Comparison of ENCODE assay signal across 13 mouse cellular contexts in the genomic region with DNA sequence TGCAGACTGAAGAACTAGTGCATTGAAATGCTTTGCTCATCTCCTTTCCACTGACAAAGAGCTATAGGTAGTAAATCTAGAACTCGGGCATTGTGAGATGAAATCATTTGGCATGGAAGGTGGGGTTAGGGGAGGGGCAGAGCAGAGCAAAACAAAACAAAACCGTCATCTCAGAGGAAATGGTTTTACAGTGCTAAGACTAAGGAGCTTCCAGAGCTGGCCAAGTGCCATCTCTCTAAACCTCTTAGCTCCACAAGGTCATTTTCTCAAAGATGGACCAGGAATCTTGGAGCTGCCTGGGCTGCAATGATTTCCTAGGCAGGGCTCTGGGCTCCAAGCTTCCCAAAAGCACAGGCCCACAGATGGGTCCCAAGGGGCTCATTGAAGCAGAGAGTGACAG. TPM values are rescaled to one million over a fixed set of nuclear protein-coding genes. Genes with fewer than 3 reads are reported as not detected.
DNase-seq lines count a peak whose midpoint lies in the region; ATAC-seq and TF ChIP-seq lines count a peak whose summit lies in the region.
"Had no signal": no experiment of that assay in that cellular context is flagged by ENCODE, and none has a peak within 500 bp of the region (broad histone marks: within the 10 kb centered on the region; RNA-seq: fewer than 3 reads in every experiment).

No protein-coding gene starts in this region.

- no peak overlapping the region for H3K9ac ChIP-seq in kidney, embryonic 14.5 days (ENCODE audit: low read depth, low read length)
- no peak overlapping the region for H3K9ac ChIP-seq in neural tube, embryonic 13.5 days
- H3K9ac ChIP-seq in neural tube, embryonic 15.5 days (replicated peaks), result no peak overlapping the region
- H3K9ac ChIP-seq: limb, embryonic 15.5 days had no signal

- H3K27me3 ChIP-seq in kidney, adult 2 months (replicated peaks; ENCODE audit: control insufficient read depth, insufficient read depth, low read length), result no peaks in the 10 kb centered on the region
- no peaks in the 10 kb centered on the region for H3K27me3 ChIP-seq in kidney, embryonic 14.5 days (ENCODE audit: control insufficient read depth, insufficient read depth, low read length)
- peaks cover 6% of the 10 kb centered on the region; the same call in 1 of the 2 replicates for H3K27me3 ChIP-seq in neural tube, embryonic 13.5 days
- H3K27me3 ChIP-seq in neural tube, embryonic 15.5 days (replicated peaks), result no peaks in the 10 kb centered on the region

- peaks cover 11% of the 10 kb centered on the region; the same call in 1 of the 2 replicates for H3K4me1 ChIP-seq in kidney, adult 2 months (ENCODE audit: control insufficient read depth, insufficient read depth, low read length)
- peaks cover 14% of the 10 kb centered on the region for H3K4me1 ChIP-seq in kidney, embryonic 14.5 days (ENCODE audit: control insufficient read depth, insufficient read depth, low read length)
- H3K4me1 ChIP-seq in neural tube, embryonic 13.5 days (replicated peaks), result peaks cover 23% of the 10 kb centered on the region
- peaks cover 18% of the 10 kb centered on the region for H3K4me1 ChIP-seq in neural tube, embryonic 15.5 days

- DNase-seq in kidney, adult 2 months, result peak; percentile 43
- DNase-seq in neural tube, embryonic 10.5 days (ENCODE audit: extremely low spot score, low spot score), result no peak
- peak; percentile 70 for DNase-seq in NIH3T3 (ENCODE audit: low read depth)
- no peak for DNase-seq in cerebellum, adult 9-11 months
- no peak for DNase-seq in spleen, adult 12 weeks (ENCODE audit: low spot score)
- DNase-seq: lung, adult 18-20 months had no signal

- TF ChIP-seq POLR2A in kidney, adult 2 months (IDR thresholded peaks at IDR 0.05; ENCODE audit: low read depth, low read length), result no peak

- H3K9me3 ChIP-seq in kidney, embryonic 14.5 days (ENCODE audit: control insufficient read depth, low read length), result no peaks in the 10 kb centered on the region
- H3K9me3 ChIP-seq in neural tube, embryonic 13.5 days, result no peaks in the 10 kb centered on the region
- H3K9me3 ChIP-seq in neural tube, embryonic 15.5 days (replicated peaks), result no peaks in the 10 kb centered on the region
- H3K9me3 ChIP-seq: forebrain, embryonic 10.5 days; hindbrain, embryonic 10.5 days; limb, embryonic 15.5 days had no signal

- H3K27ac ChIP-seq in kidney, adult 2 months (ENCODE audit: insufficient read depth, low read depth, low read length), result no peak overlapping the region
- H3K27ac ChIP-seq in kidney, embryonic 14.5 days (ENCODE audit: low read depth, low read length), result no peak overlapping the region
- H3K27ac ChIP-seq in neural tube, embryonic 13.5 days (replicated peaks), result no peak overlapping the region; the same call in 1 of the 2 replicates
- H3K27ac ChIP-seq in neural tube, embryonic 15.5 days (replicated peaks), result 0 out of 2 replicates have a peak overlapping the region, but pooled peaks have one; percentile 13
- H3K27ac ChIP-seq: forebrain, embryonic 10.5 days; hindbrain, embryonic 10.5 days; limb, embryonic 15.5 days had no signal

- TF ChIP-seq CTCF in kidney, adult 2 months (conservative IDR thresholded peaks at IDR 0.05; ENCODE audit: insufficient read depth, insufficient read length, low read depth, low read length), result no peak

- no peaks in the 10 kb centered on the region for H3K36me3 ChIP-seq in kidney, adult 2 months (ENCODE audit: control insufficient read depth, insufficient read depth, low read length)
- H3K36me3 ChIP-seq in kidney, embryonic 14.5 days (ENCODE audit: control insufficient read depth, insufficient read depth, low read length), result no peaks in the 10 kb centered on the region
- H3K36me3 ChIP-seq in neural tube, embryonic 13.5 days, result 0 out of 2 replicates have a peak, but pooled peaks cover 6% of the 10 kb centered on the region
- peaks cover 4% of the 10 kb centered on the region; the same call in 1 of the 2 replicates for H3K36me3 ChIP-seq in neural tube, embryonic 15.5 days
- H3K36me3 ChIP-seq: forebrain, embryonic 10.5 days; hindbrain, embryonic 10.5 days; limb, embryonic 15.5 days had no signal

- 22% methylated on average over 2 of the region's 2 CpGs for WGBS in kidney, adult 2 months
- WGBS in kidney, embryonic 14.5 days, result 30% methylated on average over 2 of the region's 2 CpGs
- 15% methylated on average over 2 of the region's 2 CpGs for WGBS in neural tube, embryonic 13.5 days
- 9% methylated on average over 2 of the region's 2 CpGs for WGBS in neural tube, embryonic 15.5 days

- H3K4me3 ChIP-seq in kidney, adult 2 months (ENCODE audit: insufficient read depth, low read depth, low read length), result no peak overlapping the region
- no peak overlapping the region for H3K4me3 ChIP-seq in kidney, embryonic 14.5 days (ENCODE audit: low read length)
- no peak overlapping the region for H3K4me3 ChIP-seq in neural tube, embryonic 13.5 days
- H3K4me3 ChIP-seq in neural tube, embryonic 15.5 days (replicated peaks), result no peak overlapping the region
- H3K4me3 ChIP-seq: forebrain, embryonic 10.5 days; hindbrain, embryonic 10.5 days; limb, embryonic 15.5 days had no signal

- no peak overlapping the region for H3K4me2 ChIP-seq in kidney, embryonic 14.5 days (replicated peaks; ENCODE audit: low read depth, low read length)
- no peak overlapping the region for H3K4me2 ChIP-seq in neural tube, embryonic 13.5 days
- H3K4me2 ChIP-seq in neural tube, embryonic 15.5 days, result no peak overlapping the region
- H3K4me2 ChIP-seq: limb, embryonic 15.5 days had no signal

- no peak for ATAC-seq in kidney, embryonic 14.5 days (ENCODE audit: low FRiP score, low TSS enrichment)
- ATAC-seq in neural tube, embryonic 13.5 days (ENCODE audit: low read depth), result peak; percentile 50; the same call in 1 of the 2 replicates
- ATAC-seq in neural tube, embryonic 15.5 days (ENCODE audit: low FRiP score), result no peak
- ATAC-seq: Patski had no signal

RNA-seq across cellular contexts. Expression of a gene that starts 53.3 kb away (rescaled TPM):
- 0.50 and 0.61 TPM in 2 replicates for polyA plus RNA-seq in kidney, adult 2 months (2012; rRNA removed)
- 0.09 TPM in 1 of 2 replicates, not detected in the other for polyA plus RNA-seq in kidney, embryonic 14.5 days (2014; fragmentation: Nextera tagmentation; extraction: Ambion mirVana)
- polyA plus RNA-seq in neural tube, embryonic 13.5 days (2015; fragmentation: Nextera tagmentation; extraction: Ambion mirVana), result 15.9 and 17.8 TPM in 2 replicates
- polyA plus RNA-seq in neural tube, embryonic 15.5 days (2015; fragmentation: Nextera tagmentation; extraction: Ambion mirVana), result 19.4 and 23.3 TPM in 2 replicates
- polyA plus RNA-seq: Patski had no signal

RNA-seq across cellular contexts. Expression of a gene that starts 55.7 kb away (rescaled TPM):
- 32.6 and 40.9 TPM in 2 replicates for polyA plus RNA-seq in kidney, adult 2 months (2012; rRNA removed)
- 47.4 and 61.4 TPM in 2 replicates for polyA plus RNA-seq in kidney, embryonic 14.5 days (2014; fragmentation: Nextera tagmentation; extraction: Ambion mirVana)
- polyA plus RNA-seq in neural tube, embryonic 13.5 days (2015; fragmentation: Nextera tagmentation; extraction: Ambion mirVana), result 38.4 and 47.3 TPM in 2 replicates
- 40.1 and 49.0 TPM in 2 replicates for polyA plus RNA-seq in neural tube, embryonic 15.5 days (2015; fragmentation: Nextera tagmentation; extraction: Ambion mirVana)

RNA-seq across cellular contexts. Expression of a gene that starts 55.7 kb away (rescaled TPM):
- polyA plus RNA-seq in kidney, adult 2 months (2012; rRNA removed), result 11.9 TPM in 2 replicates
- 23.9 and 31.1 TPM in 2 replicates for polyA plus RNA-seq in kidney, embryonic 14.5 days (2014; fragmentation: Nextera tagmentation; extraction: Ambion mirVana)
- polyA plus RNA-seq in neural tube, embryonic 13.5 days (2015; fragmentation: Nextera tagmentation; extraction: Ambion mirVana), result 16.7 and 22.0 TPM in 2 replicates
- 17.5 and 18.3 TPM in 2 replicates for polyA plus RNA-seq in neural tube, embryonic 15.5 days (2015; fragmentation: Nextera tagmentation; extraction: Ambion mirVana)

Comparison
In these comparisons a context has a peak if more than half of its experiments do, and no peak if none do; other contexts are left out.
1. DNase-seq: peak in kidney, adult 2 months (single experiment) and NIH3T3 (single experiment); none in neural tube, embryonic 10.5 days (single experiment), cerebellum, adult 9-11 months (single experiment) and spleen, adult 12 weeks (single experiment).
2. RNA of a gene that starts 53.3 kb away (polyA plus RNA-seq): 19.4 to 23.3 TPM in neural tube, embryonic 15.5 days and 15.9 to 17.8 TPM in neural tube, embryonic 13.5 days; 0.50 to 0.61 TPM in kidney, adult 2 months and 0.09 TPM in kidney, embryonic 14.5 days; every median in the first group is over 10 times any median in the second.